Mouse (Mus musculus) forebrain, embryonic 11.5 days (tissue): Measurements from ENCODE around the gene Ocel1. TPM values are rescaled to one million over a fixed set of nuclear protein-coding genes. Genes with fewer than 3 reads are reported as not detected.

ENCODE experiments used
- ATAC-seq: fragments of 200-750 bp; cut with Nextera tagmentation; replicated peaks from 2 replicates; pipeline ENCODE4 v1.8.0; 2017; ENCODE audit warnings: moderate TSS enrichment; ENCODE audit not compliant: low FRiP score
- DNase-seq: peaks from one replicate; pipeline ENCODE4 v3.0.0-alpha.2; 2017; ENCODE audit warnings: low spot score
- H3K27ac ChIP-seq: fragments of 300-500 bp; sonication (generic); 2 replicates; pipeline ENCODE4 v1.5.1; 2014; ENCODE audit warnings: low read depth, low read length
- H3K27me3 ChIP-seq: fragments of 300-500 bp; sonication (generic); 2 replicates; pipeline ENCODE4 v1.6.1; 2014; ENCODE audit warnings: mild to moderate bottlenecking, low read length, mixed read lengths; ENCODE audit not compliant: control insufficient read depth, insufficient read depth
- H3K36me3 ChIP-seq: fragments of 300-500 bp; sonication (generic); 2 replicates; pipeline ENCODE4 v1.6.1; 2014; ENCODE audit warnings: mild to moderate bottlenecking, low read length, moderate library complexity, mixed read lengths; ENCODE audit not compliant: control insufficient read depth, insufficient read depth
- H3K4me1 ChIP-seq: fragments of 300-500 bp; sonication (generic); replicated peaks from 2 replicates; pipeline ENCODE4 v1.6.1; 2014; ENCODE audit warnings: low read length, mixed read lengths; ENCODE audit not compliant: control insufficient read depth, insufficient read depth
- H3K4me2 ChIP-seq: fragments of 300-500 bp; sonication (generic); 2 replicates; pipeline ENCODE4 v1.6.1; 2014; ENCODE audit warnings: low read depth, mild to moderate bottlenecking, low read length, moderate library complexity, mixed read lengths; ENCODE audit not compliant: severe bottlenecking
- H3K4me3 ChIP-seq: fragments of 300-500 bp; sonication (generic); 2 replicates; pipeline ENCODE4 v1.5.1; 2014; ENCODE audit warnings: low read depth, low read length
- H3K9ac ChIP-seq: fragments of 300-500 bp; sonication (generic); 2 replicates; pipeline ENCODE4 v1.6.1; 2014; ENCODE audit warnings: low read length
- H3K9me3 ChIP-seq: fragments of 300-500 bp; sonication (generic); 2 replicates; pipeline ENCODE4 v1.6.1; 2016; ENCODE audit warnings: low read length, mixed read lengths; ENCODE audit not compliant: control insufficient read depth
- WGBS: fragments of 180-500 bp; shearing (Covaris S2); extraction: QIAGEN DNeasy Blood & Tissue Kit; methylation state at CpG from one replicate; pipeline ENCODE4 v1.1.7; 2014; 5-methylcytosine and 5-hydroxymethylcytosine counted together
- polyA plus RNA-seq: library from polyadenylated mRNA; unstranded; fragments of >200 nt; fragmentation: Nextera tagmentation; extraction: Ambion mirVana; gene quantifications from 2 replicates; pipeline ENCODE4 v1.2.1, GENCODE M21; 2014

Gene Ocel1
- polyA plus RNA-seq, 1 experiment from 2014 or later, result 3.3 TPM

- H3K27me3 ChIP-seq, result no peaks in the 10 kb centered on the region
- H3K9ac ChIP-seq, result no peak overlapping the region
- peaks cover 32% of the 10 kb centered on the region for H3K4me1 ChIP-seq
- ATAC-seq, result no peak
- 15% methylated on average over 12 of the region's 12 CpGs for WGBS
- DNase-seq, result no peak
- H3K9me3 ChIP-seq, result no peaks in the 10 kb centered on the region
- no peaks in the 10 kb centered on the region for H3K36me3 ChIP-seq
- H3K4me2 ChIP-seq, result no peak overlapping the region
- H3K27ac ChIP-seq, result no peak overlapping the region
- H3K4me3 ChIP-seq, result no peak overlapping the region
Measured at GRCm38 (mm10) chr8:71383396-71383795, 12.3 kb downstream of the Ocel1 start.

- Histone ChIP-seq H3K4me2 (no peak overlapping the region), H3K9me3 (no peaks in the 10 kb centered on the region), H3K27ac (no peak overlapping the region), H3K27me3 (no peaks in the 10 kb centered on the region), H3K4me3 (no peak overlapping the region), H3K4me1 (peaks cover 30% of the 10 kb centered on the region), H3K9ac (no peak overlapping the region), H3K36me3 (no peaks in the 10 kb centered on the region)
- WGBS, result 64% methylated on average over 3 of the region's 3 CpGs
- ATAC-seq (no peak), DNase-seq (no peak)
Measured at GRCm38 (mm10) chr8:71383860-71384259, 12.8 kb downstream of the Ocel1 start.

DNA sequence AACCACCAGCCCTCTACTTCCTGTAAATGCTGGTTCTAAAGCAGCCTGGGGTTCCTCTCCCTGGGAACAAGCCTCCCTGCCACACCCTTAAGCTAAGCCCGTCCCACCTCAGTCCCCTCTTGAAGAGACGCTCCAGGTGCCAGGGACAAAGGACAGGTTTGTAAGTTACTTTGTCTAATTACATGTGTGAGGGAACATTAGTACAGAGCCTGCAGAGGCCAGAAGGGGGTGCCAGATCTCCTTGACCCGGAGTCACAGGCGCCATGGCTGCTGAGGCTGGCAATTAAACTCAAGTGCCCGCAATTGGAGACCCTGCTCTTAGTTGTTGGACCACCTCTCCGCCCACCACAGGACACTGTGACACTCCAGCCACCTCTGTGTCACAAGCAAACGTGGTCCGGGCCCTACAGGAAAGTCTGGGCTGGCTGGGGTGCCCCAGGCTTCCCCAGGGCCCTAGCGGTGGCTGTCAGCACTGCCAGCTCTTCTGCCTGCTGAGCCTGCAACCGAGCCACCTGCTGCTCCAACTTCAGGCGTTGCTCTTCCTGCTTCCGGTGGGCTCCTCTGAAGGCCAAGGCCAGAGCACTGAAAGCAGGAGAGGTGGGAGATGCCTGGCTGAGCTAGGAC, 14.2 kb downstream of the Ocel1 start:
- no peak overlapping the region for H3K9ac ChIP-seq
- no peak overlapping the region for H3K4me2 ChIP-seq
- no peaks in the 10 kb centered on the region for H3K27me3 ChIP-seq
- no peaks in the 10 kb centered on the region for H3K36me3 ChIP-seq
- ATAC-seq (no peak), DNase-seq (no peak)
- H3K4me1 ChIP-seq, result peaks cover 15% of the 10 kb centered on the region; the same call in 1 of the 2 replicates
- 80% methylated on average over 12 of the region's 12 CpGs for WGBS
- no peak overlapping the region for H3K27ac ChIP-seq
- no peaks in the 10 kb centered on the region for H3K9me3 ChIP-seq
- H3K4me3 ChIP-seq, result no peak overlapping the region

GRCm38 (mm10) chr8:71388267-71388666, 17.2 kb downstream of the Ocel1 start:
- no peaks in the 10 kb centered on the region for H3K9me3 ChIP-seq
- H3K4me1 ChIP-seq, result peaks cover 3% of the 10 kb centered on the region; the same call in 1 of the 2 replicates
- DNase-seq, result no peak
- H3K27ac ChIP-seq, result no peak overlapping the region
- no peak overlapping the region for H3K9ac ChIP-seq
- 75% methylated on average over 1 of the region's 1 CpGs for WGBS
- no peak for ATAC-seq
- no peaks in the 10 kb centered on the region for H3K36me3 ChIP-seq
- no peak overlapping the region for H3K4me2 ChIP-seq
- H3K4me3 ChIP-seq, result no peak overlapping the region
- H3K27me3 ChIP-seq, result no peaks in the 10 kb centered on the region

- Histone ChIP-seq H3K4me1 (no peaks in the 10 kb centered on the region), H3K27me3 (no peaks in the 10 kb centered on the region), H3K9ac (no peak overlapping the region), H3K36me3 (no peaks in the 10 kb centered on the region), H3K9me3 (no peaks in the 10 kb centered on the region), H3K27ac (no peak overlapping the region), H3K4me3 (no peak overlapping the region), H3K4me2 (no peak overlapping the region)
- DNase-seq, result no peak
- ATAC-seq, result no peak
- WGBS, result 92% methylated on average over 2 of the region's 2 CpGs
Measured at GRCm38 (mm10) chr8:71391696-71392095, 20.6 kb downstream of the Ocel1 start.

- Histone ChIP-seq H3K4me3 (no peak overlapping the region), H3K4me1 (peaks cover 3% of the 10 kb centered on the region), H3K36me3 (no peaks in the 10 kb centered on the region), H3K27ac (no peak overlapping the region), H3K27me3 (no peaks in the 10 kb centered on the region), H3K9me3 (no peaks in the 10 kb centered on the region), H3K9ac (no peak overlapping the region), H3K4me2 (no peak overlapping the region)
- DNase-seq, result peak; percentile 39
- ATAC-seq, result no peak
- 78% methylated on average over 5 of the region's 5 CpGs for WGBS
Measured at GRCm38 (mm10) chr8:71392391-71392790, 21.3 kb downstream of the Ocel1 start.

GRCm38 (mm10) chr8:71392871-71393270, 21.8 kb downstream of the Ocel1 start:
- Histone ChIP-seq H3K36me3 (no peaks in the 10 kb centered on the region), H3K4me2 (0 out of 2 replicates have a peak overlapping the region, but pooled peaks have one; percentile 27), H3K4me3 (no peak overlapping the region), H3K27me3 (no peaks in the 10 kb centered on the region), H3K9ac (no peak overlapping the region; the same call in 1 of the 2 replicates), H3K27ac (no peak overlapping the region), H3K4me1 (peaks cover 7% of the 10 kb centered on the region), H3K9me3 (no peaks in the 10 kb centered on the region)
- 5% methylated on average over 3 of the region's 3 CpGs for WGBS
- ATAC-seq (no peak), DNase-seq (peak; percentile 75)

DNA sequence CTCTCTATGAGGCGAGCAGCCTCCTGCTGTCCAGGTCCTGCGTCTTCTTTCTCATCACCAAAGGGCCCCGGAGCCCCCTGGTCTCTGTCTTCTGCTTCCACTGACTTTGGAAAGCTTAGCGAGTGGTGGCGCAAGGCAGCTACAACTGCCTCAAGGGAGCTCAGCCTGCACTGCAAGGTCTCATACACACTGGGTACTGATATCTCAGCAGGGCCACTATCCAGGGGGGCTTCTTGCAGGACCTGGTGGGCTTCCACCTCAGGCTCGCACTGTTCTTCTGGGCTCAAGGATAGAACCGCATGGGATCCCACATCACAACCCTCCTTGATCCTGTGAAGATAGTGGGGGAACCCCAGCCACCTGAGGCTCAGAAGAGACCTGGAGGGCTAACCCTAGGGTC, 23.4 kb downstream of the Ocel1 start:
- DNase-seq (peak; percentile 30), ATAC-seq (no peak)
- H3K27ac ChIP-seq, result no peak overlapping the region
- peaks cover 7% of the 10 kb centered on the region for H3K4me1 ChIP-seq
- H3K9me3 ChIP-seq, result no peaks in the 10 kb centered on the region
- H3K4me3 ChIP-seq, result no peak overlapping the region
- no peaks in the 10 kb centered on the region; the same call in 1 of the 2 replicates for H3K36me3 ChIP-seq
- WGBS, result 85% methylated on average over 7 of the region's 7 CpGs
- no peak overlapping the region for H3K9ac ChIP-seq
- H3K4me2 ChIP-seq, result no peak overlapping the region
- H3K27me3 ChIP-seq, result no peaks in the 10 kb centered on the region

GRCm38 (mm10) chr8:71395071-71395470, 24.0 kb downstream of the Ocel1 start:
- ATAC-seq, result no peak
- no peak overlapping the region for H3K27ac ChIP-seq
- peaks cover 7% of the 10 kb centered on the region for H3K4me1 ChIP-seq
- H3K9ac ChIP-seq, result no peak overlapping the region
- peak; percentile 44 for DNase-seq
- no peaks in the 10 kb centered on the region; the same call in 1 of the 2 replicates for H3K36me3 ChIP-seq
- H3K27me3 ChIP-seq, result no peaks in the 10 kb centered on the region
- H3K9me3 ChIP-seq, result no peaks in the 10 kb centered on the region
- 84% methylated on average over 10 of the region's 10 CpGs for WGBS
- no peak overlapping the region for H3K4me3 ChIP-seq
- no peak overlapping the region for H3K4me2 ChIP-seq
